14 mouse cellular contexts compared by ENCODE assay signal in genomic region chr4:139590446-139590845, GRCm38 (mm10). TPM values are rescaled to one million over a fixed set of nuclear protein-coding genes. Genes with fewer than 3 reads are reported as not detected.
DNase-seq lines count a peak whose midpoint lies in the region; ATAC-seq lines count a peak whose summit lies in the region.
"Had no signal": no experiment of that assay in that cellular context is flagged by ENCODE, and none has a peak within 500 bp of the region (broad histone marks: within the 10 kb centered on the region; RNA-seq: fewer than 3 reads in every experiment).

No protein-coding gene starts in this region.

- H3K27me3 ChIP-seq in neural tube, embryonic 15.5 days (replicated peaks): no peaks in the 10 kb centered on the region
- H3K27me3 ChIP-seq in limb, embryonic 12.5 days: no peaks in the 10 kb centered on the region
- H3K27me3 ChIP-seq: hindbrain, embryonic 15.5 days; liver, embryonic 15.5 days had no signal

- H3K9ac ChIP-seq in neural tube, embryonic 15.5 days (replicated peaks): no peak overlapping the region
- H3K9ac ChIP-seq in limb, embryonic 12.5 days (replicated peaks): no peak overlapping the region
- H3K9ac ChIP-seq: hindbrain, embryonic 15.5 days; liver, embryonic 15.5 days had no signal

- H3K9me3 ChIP-seq in neural tube, embryonic 15.5 days (replicated peaks): no peaks in the 10 kb centered on the region
- H3K9me3 ChIP-seq in limb, embryonic 12.5 days: no peaks in the 10 kb centered on the region
- H3K9me3 ChIP-seq: G1E; hindbrain, embryonic 15.5 days; liver, embryonic 15.5 days had no signal

- H3K36me3 ChIP-seq in neural tube, embryonic 15.5 days: no peaks in the 10 kb centered on the region
- no peaks in the 10 kb centered on the region for H3K36me3 ChIP-seq in limb, embryonic 12.5 days
- H3K36me3 ChIP-seq: G1E; hindbrain, embryonic 15.5 days; liver, embryonic 15.5 days had no signal

- H3K4me1 ChIP-seq in neural tube, embryonic 15.5 days: peaks cover 46% of the 10 kb centered on the region
- peaks cover 48% of the 10 kb centered on the region for H3K4me1 ChIP-seq in limb, embryonic 12.5 days (replicated peaks)

- no peak for ATAC-seq in neural tube, embryonic 15.5 days (ENCODE audit: low FRiP score)
- no peak for ATAC-seq in limb, embryonic 12.5 days (ENCODE audit: insufficient number of reproducible peaks, insufficient read depth, low FRiP score, low TSS enrichment, low read depth)

- no peak overlapping the region for H3K27ac ChIP-seq in neural tube, embryonic 15.5 days (replicated peaks)
- peak overlapping the region; percentile 50; the same call in 1 of the 2 replicates for H3K27ac ChIP-seq in limb, embryonic 12.5 days
- H3K27ac ChIP-seq: hindbrain, embryonic 15.5 days; liver, embryonic 15.5 days had no signal

- no peak overlapping the region for H3K4me3 ChIP-seq in neural tube, embryonic 15.5 days (replicated peaks)
- H3K4me3 ChIP-seq in limb, embryonic 12.5 days (replicated peaks): no peak overlapping the region
- H3K4me3 ChIP-seq: hindbrain, embryonic 15.5 days; liver, embryonic 15.5 days had no signal

- peak; percentile 84 for DNase-seq in neural tube, embryonic 10.5 days (ENCODE audit: extremely low spot score, low spot score)
- DNase-seq in cerebellum, postnatal 36 days: peak; percentile 89 to 90
- DNase-seq in layer of hippocampus, postnatal 14 days (ENCODE audit: low spot score in 2 of 2): no peak
- DNase-seq in ovary, postnatal 36 days (ENCODE audit: low spot score): no peak
- no peak for DNase-seq in gastrocnemius, adult 8-10 months (ENCODE audit: low spot score in 2 of 2)
- DNase-seq: thymus, postnatal 4 days had no signal

- 44% methylated on average over 4 of the region's 4 CpGs for WGBS in neural tube, embryonic 15.5 days
- 20% methylated on average over 4 of the region's 4 CpGs for WGBS in limb, embryonic 12.5 days

- no peak overlapping the region for H3K4me2 ChIP-seq in neural tube, embryonic 15.5 days
- no peak overlapping the region for H3K4me2 ChIP-seq in limb, embryonic 12.5 days
- H3K4me2 ChIP-seq: hindbrain, embryonic 15.5 days; liver, embryonic 15.5 days had no signal

RNA-seq across cellular contexts. Expression of gene Gm21969, which starts 12.5 kb away (rescaled TPM):
- not detected in 2 replicates for polyA plus RNA-seq in neural tube, embryonic 15.5 days (2015; fragmentation: Nextera tagmentation; extraction: Ambion mirVana)
- not detected in 2 replicates for polyA plus RNA-seq in limb, embryonic 12.5 days (2016; fragmentation: Nextera tagmentation; extraction: Ambion mirVana)
- not detected for total RNA-seq in layer of hippocampus, postnatal 14 days (2021)
- not detected for total RNA-seq in gastrocnemius, adult 8-10 months (2022)
- total RNA-seq: common myeloid progenitor, adult 5-6 weeks; G1E; monocyte, adult 5-6 weeks had no signal
- polyA plus RNA-seq: hindbrain, embryonic 15.5 days; large intestine, adult 2 months; liver, embryonic 15.5 days had no signal

RNA-seq across cellular contexts. Expression of gene Aldh4a1, which starts 32.2 kb away (rescaled TPM):
- polyA plus RNA-seq in neural tube, embryonic 15.5 days (2015; fragmentation: Nextera tagmentation; extraction: Ambion mirVana): 29.5 and 34.9 TPM in 2 replicates
- polyA plus RNA-seq in limb, embryonic 12.5 days (2016; fragmentation: Nextera tagmentation; extraction: Ambion mirVana): 24.3 and 25.3 TPM in 2 replicates
- total RNA-seq in layer of hippocampus, postnatal 14 days (2021): 10 to 100 TPM; 19.1 to 19.4 TPM
- total RNA-seq in gastrocnemius, adult 8-10 months (2022): 10 to 100 TPM; 59.0 to 74.1 (median 66.3) TPM

Comparison
In these comparisons a context has a peak if more than half of its experiments do, and no peak if none do; other contexts are left out.
1. DNase-seq: peak in neural tube, embryonic 10.5 days (single experiment) and cerebellum, postnatal 36 days (2 of 2); none in layer of hippocampus, postnatal 14 days (0 of 2), ovary, postnatal 36 days (single experiment) and gastrocnemius, adult 8-10 months (0 of 2).